In the genomic region with DNA sequence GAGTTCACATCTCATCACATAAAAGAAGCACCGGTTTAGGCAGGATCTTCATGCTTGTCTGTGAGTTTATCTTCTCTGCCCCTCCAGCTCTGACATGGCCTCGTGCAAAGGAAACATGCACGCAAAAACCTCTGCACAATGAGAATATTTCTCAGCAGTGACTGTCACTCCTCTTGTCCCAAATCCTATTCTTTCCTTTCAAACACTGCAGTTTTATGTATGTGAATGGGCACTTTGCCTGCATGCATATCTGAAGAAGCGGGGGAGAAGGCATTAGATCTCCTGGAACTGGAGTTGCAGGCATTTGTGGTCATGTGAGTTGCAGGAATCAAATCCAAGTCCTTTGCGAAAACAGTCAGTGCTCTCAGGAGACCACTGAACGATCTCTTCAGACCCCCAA, we compare ENCODE assay signal across 13 mouse cellular contexts.
"Had no signal": no experiment of that assay in that cellular context is flagged by ENCODE, and none has a peak within 500 bp of the region (broad histone marks: within the 10 kb centered on the region; RNA-seq: fewer than 3 reads in every experiment).

No protein-coding gene starts in this region.

- H3K4me1 ChIP-seq: liver, embryonic 13.5 days; midbrain, embryonic 12.5 days had no signal

- H3K4me3 ChIP-seq: liver, embryonic 13.5 days; midbrain, embryonic 12.5 days; neural tube, embryonic 12.5 days had no signal

- DNase-seq: kidney, adult 18-20 months; kidney, adult 9 months; kidney, postnatal 25 days; liver, embryonic 13.5 days; lung, adult 2 months; lung, postnatal 14 days; lung, postnatal 4 days; thymus, adult 2 months; thymus, postnatal 25 days had no signal

- H3K36me3 ChIP-seq: liver, embryonic 13.5 days; midbrain, embryonic 12.5 days; neural tube, embryonic 12.5 days had no signal

- H3K9me3 ChIP-seq: liver, embryonic 13.5 days; midbrain, embryonic 12.5 days; neural tube, embryonic 12.5 days had no signal

- H3K4me2 ChIP-seq: liver, embryonic 13.5 days; midbrain, embryonic 12.5 days; neural tube, embryonic 12.5 days had no signal

- H3K27me3 ChIP-seq: liver, embryonic 13.5 days; midbrain, embryonic 12.5 days; neural tube, embryonic 12.5 days had no signal

- H3K9ac ChIP-seq: liver, embryonic 13.5 days; midbrain, embryonic 12.5 days; neural tube, embryonic 12.5 days had no signal

- H3K27ac ChIP-seq: kidney, postnatal 0 days; liver, embryonic 13.5 days; midbrain, embryonic 12.5 days; neural tube, embryonic 12.5 days had no signal

- ATAC-seq: intestine, embryonic 16.5 days had no signal
